Mouse (Mus musculus) ovary, postnatal 36 days (tissue): ENCODE results near the gene Nudt1.

Source experiments
- DNase-seq: peaks from one replicate; pipeline ENCODE4 v3.0.0; 2022; ENCODE audit warnings: low spot score, mixed read lengths

Nudt1 gene

GRCm38 (mm10) chr5:140382688-140383087, 61.2 kb downstream of the Nudt1 start:
- no peak for DNase-seq

- DNase-seq, result no peak
Measured at GRCm38 (mm10) chr5:140383559-140383958, 62.1 kb downstream of the Nudt1 start.

- DNase-seq, result no peak
Measured at GRCm38 (mm10) chr5:140384462-140384861, 63.0 kb downstream of the Nudt1 start.

- no peak for DNase-seq
Measured at GRCm38 (mm10) chr5:140387236-140387635, 65.8 kb downstream of the Nudt1 start.
